Mouse (Mus musculus) embryonic facial prominence, embryonic 14.5 days (tissue): ENCODE data around the gene Tmub1. TPM values are rescaled to one million over a fixed set of nuclear protein-coding genes. Genes with fewer than 3 reads are reported as not detected.

Source experiments
- ATAC-seq: fragments of 200-750 bp; cut with Nextera tagmentation; 2 replicates; pipeline ENCODE4 v1.8.0; 2017; ENCODE audit warnings: low read depth, moderate number of reproducible peaks, moderate TSS enrichment
- DNase-seq: peaks from one replicate; pipeline ENCODE4 v3.0.0-alpha.2; 2015; ENCODE audit warnings: low spot score
- H3K27ac ChIP-seq: fragments of 300-500 bp; sonication (generic); replicated peaks from 2 replicates; pipeline ENCODE4 v1.5.1; 2014; ENCODE audit warnings: low read depth, mild to moderate bottlenecking, low read length, moderate library complexity
- H3K27me3 ChIP-seq: fragments of 300-500 bp; sonication (generic); replicated peaks from 2 replicates; pipeline ENCODE4 v1.6.1; 2014; ENCODE audit warnings: low read length; ENCODE audit not compliant: control insufficient read depth, insufficient read depth
- H3K36me3 ChIP-seq: fragments of 300-500 bp; sonication (generic); 2 replicates; pipeline ENCODE4 v1.6.1; 2014; ENCODE audit warnings: low read length, mixed read lengths; ENCODE audit not compliant: control insufficient read depth, insufficient read depth
- H3K4me1 ChIP-seq: fragments of 300-500 bp; sonication (generic); 2 replicates; pipeline ENCODE4 v1.6.1; 2014; ENCODE audit warnings: antibody characterized with exemption, low read length; ENCODE audit not compliant: control insufficient read depth, insufficient read depth
- H3K4me2 ChIP-seq: fragments of 300-500 bp; sonication (generic); 2 replicates; pipeline ENCODE4 v1.6.1; 2014; ENCODE audit warnings: low read depth, mild to moderate bottlenecking, low read length, moderate library complexity, mixed read lengths
- H3K4me3 ChIP-seq: fragments of 300-500 bp; sonication (generic); 2 replicates; pipeline ENCODE4 v1.5.1; 2014; ENCODE audit warnings: low read depth, mild to moderate bottlenecking, low read length
- H3K9ac ChIP-seq: fragments of 300-500 bp; sonication (generic); 2 replicates; pipeline ENCODE4 v1.6.1; 2014; ENCODE audit warnings: low read depth, mild to moderate bottlenecking, low read length, moderate library complexity, mixed read lengths
- H3K9me3 ChIP-seq: fragments of 300-500 bp; sonication (generic); 2 replicates; pipeline ENCODE4 v1.6.1; 2016; ENCODE audit warnings: low read length; ENCODE audit not compliant: control insufficient read depth
- WGBS: fragments of 180-500 bp; shearing (Covaris S2); extraction: QIAGEN DNeasy Blood & Tissue Kit; methylation state at CpG from one replicate; pipeline ENCODE4 v1.1.7; 2014; 5-methylcytosine and 5-hydroxymethylcytosine counted together
- polyA plus RNA-seq: library from polyadenylated mRNA; unstranded; fragments of >200 nt; fragmentation: Nextera tagmentation; extraction: Ambion mirVana; gene quantifications from 2 replicates; pipeline ENCODE4 v1.2.1, GENCODE M21; 2014

Gene Tmub1
- polyA plus RNA-seq, 1 experiment from 2014 or later, result 16.5 TPM

DNA sequence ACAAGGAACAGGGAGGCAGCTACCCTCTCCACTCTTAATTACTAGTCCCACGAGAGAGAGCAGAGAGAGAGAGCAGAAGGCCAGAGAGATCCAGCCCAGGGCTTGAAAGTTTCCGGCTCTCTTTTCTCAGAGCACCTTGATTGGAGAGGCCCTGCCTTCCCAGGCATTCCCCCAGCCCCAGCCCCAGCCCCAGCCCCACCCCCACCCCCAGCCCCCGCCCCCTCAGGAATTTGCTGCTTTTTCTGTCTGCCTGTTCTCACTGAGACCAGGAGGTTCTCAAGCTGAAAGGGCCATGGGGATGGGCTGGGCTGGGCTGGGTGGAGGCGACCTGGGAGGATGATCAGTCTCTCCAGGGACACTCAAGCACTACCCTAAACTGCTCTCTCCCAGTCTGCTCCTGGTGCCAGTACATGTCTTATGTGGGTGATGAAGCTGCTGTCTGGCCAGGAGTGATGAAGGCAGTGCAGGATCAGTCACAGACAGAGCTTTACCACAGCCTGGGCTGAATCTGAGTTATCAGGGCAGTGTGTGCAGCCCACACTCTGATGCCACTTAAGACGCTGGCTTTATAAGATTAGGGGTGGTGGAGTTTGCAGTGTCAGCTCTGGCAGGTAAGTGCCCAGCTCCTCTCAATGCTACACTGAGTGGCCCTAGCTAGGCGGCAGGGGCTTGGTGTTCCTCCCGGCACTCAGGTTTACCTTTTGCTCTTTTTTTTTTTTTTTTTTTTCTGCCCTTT, 25.4 kb upstream of the Tmub1 start:
- Histone ChIP-seq H3K9ac (no peak overlapping the region), H3K4me1 (peaks cover 25% of the 10 kb centered on the region), H3K4me3 (no peak overlapping the region; the same call in 1 of the 2 replicates), H3K4me2 (peak overlapping the region; percentile 72), H3K9me3 (no peaks in the 10 kb centered on the region), H3K27me3 (peaks cover 17% of the 10 kb centered on the region), H3K27ac (peak overlapping the region; percentile 61; the same call in 1 of the 2 replicates), H3K36me3 (peaks cover 19% of the 10 kb centered on the region)
- ATAC-seq, result peak; percentile 10; the same call in 1 of the 2 replicates
- 23% methylated on average over 6 of the region's 7 CpGs for WGBS
- peak; percentile 70 for DNase-seq

DNA sequence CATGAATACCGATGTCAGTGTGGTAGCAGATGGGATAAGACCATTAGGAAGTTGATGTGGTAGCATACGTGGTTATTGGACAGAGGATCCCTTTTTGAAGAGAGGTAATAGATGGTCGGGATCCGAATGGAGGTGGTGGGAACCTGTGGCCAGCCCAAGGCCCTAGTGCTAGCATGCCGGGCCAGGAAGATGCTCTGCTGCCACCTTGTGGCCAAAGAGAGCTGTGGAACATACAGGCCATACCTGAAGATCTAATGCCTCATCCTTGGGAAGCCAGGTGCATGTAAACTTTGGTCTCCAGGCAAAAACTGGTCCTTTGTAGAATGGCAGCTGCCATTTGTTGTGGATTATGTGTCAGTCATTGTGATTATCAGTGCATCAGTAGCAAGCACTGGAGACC, 22.9 kb upstream of the Tmub1 start:
- no peaks in the 10 kb centered on the region for H3K9me3 ChIP-seq
- H3K4me3 ChIP-seq, result no peak overlapping the region
- no peak overlapping the region for H3K9ac ChIP-seq
- H3K36me3 ChIP-seq, result 0 out of 2 replicates have a peak, but pooled peaks cover 5% of the 10 kb centered on the region
- no peak overlapping the region for H3K4me2 ChIP-seq
- H3K27me3 ChIP-seq, result peaks cover 17% of the 10 kb centered on the region
- peak; percentile 53; the same call in 1 of the 2 replicates for ATAC-seq
- DNase-seq, result peak; percentile 86
- peaks cover 25% of the 10 kb centered on the region for H3K4me1 ChIP-seq
- WGBS, result 10% methylated on average over 5 of the region's 5 CpGs
- H3K27ac ChIP-seq, result no peak overlapping the region

DNA sequence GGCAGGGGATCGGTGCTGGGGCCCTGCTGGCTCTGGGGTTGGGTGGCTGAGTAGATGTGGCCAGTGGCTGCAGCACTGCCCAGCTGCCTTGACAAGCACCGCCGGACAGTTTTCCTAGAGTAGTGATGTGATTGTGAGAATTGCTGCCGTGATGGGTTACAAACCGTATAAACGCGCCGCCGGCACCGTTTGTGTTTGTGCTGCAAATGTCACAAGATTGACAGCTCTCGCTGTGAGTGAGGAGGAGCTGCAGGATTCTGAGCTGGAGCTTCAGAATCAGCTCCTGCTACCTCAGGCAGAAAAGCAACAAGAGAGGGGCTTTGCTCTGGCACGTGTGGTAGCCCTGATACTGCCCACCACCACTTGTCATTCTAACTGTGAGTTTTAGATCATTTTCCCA, 19.1 kb upstream of the Tmub1 start:
- ATAC-seq (no peak), DNase-seq (no peak)
- Histone ChIP-seq H3K4me2 (no peak overlapping the region), H3K27ac (no peak overlapping the region), H3K27me3 (no peaks in the 10 kb centered on the region), H3K4me3 (no peak overlapping the region), H3K4me1 (no peaks in the 10 kb centered on the region), H3K9me3 (no peaks in the 10 kb centered on the region), H3K9ac (no peak overlapping the region), H3K36me3 (peaks cover 2% of the 10 kb centered on the region; the same call in 1 of the 2 replicates)
- 52% methylated on average over 12 of the region's 12 CpGs for WGBS

DNA sequence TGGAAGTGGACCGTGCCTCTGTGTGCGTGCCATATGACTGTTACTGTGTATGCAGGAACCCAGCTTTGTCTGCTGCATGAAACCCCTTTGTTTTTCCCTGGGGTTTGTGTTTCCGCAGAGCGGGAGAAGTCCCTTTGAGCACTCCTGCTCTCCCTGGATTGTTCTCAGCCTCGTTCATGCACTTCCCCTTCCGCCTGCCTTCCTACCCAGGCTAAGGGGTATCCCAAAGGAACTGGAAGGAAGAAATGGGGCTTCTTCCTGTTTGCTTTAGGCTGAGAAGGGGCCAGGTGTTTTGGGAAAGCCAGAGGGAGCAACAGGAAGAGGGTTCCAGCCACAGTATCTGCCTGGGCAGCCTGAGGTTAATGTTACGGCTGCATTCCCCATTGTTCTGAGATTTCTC, 8.0 kb upstream of the Tmub1 start:
- H3K27ac ChIP-seq, result no peak overlapping the region
- H3K9ac ChIP-seq, result no peak overlapping the region

DNA sequence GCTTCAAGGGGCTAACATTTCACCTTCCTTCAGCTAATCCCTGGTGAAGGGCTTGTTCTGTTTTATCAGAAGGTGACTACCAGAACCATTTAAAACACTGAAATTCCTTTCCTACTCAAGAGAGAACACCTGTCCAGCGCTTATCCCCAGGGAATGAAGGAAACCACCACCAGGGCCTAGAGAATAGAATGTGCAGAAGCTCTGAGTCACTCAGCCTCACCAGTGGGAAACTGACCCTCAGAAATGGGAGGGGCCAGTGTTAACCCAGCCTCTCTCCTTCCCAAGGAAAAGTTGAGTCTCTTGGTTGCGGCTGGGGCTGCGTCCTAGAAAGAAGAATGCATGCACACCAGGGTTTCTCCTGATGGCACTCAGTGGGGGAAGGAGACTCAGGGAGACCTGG, 7.4 kb upstream of the Tmub1 start:
- 58% methylated on average over 3 of the region's 3 CpGs for WGBS
- Histone ChIP-seq H3K9me3 (no peaks in the 10 kb centered on the region), H3K27me3 (no peaks in the 10 kb centered on the region), H3K36me3 (peaks cover 6% of the 10 kb centered on the region; the same call in 1 of the 2 replicates), H3K9ac (no peak overlapping the region), H3K4me3 (no peak overlapping the region), H3K4me2 (peak overlapping the region; percentile 95; the same call in 1 of the 2 replicates), H3K27ac (no peak overlapping the region), H3K4me1 (peaks cover 22% of the 10 kb centered on the region)
- DNase-seq (no peak), ATAC-seq (no peak)

More for the DNA sequence above, 8.0 kb upstream of the Tmub1 start:
- Histone ChIP-seq H3K4me2 (peak overlapping the region; percentile 10; the same call in 1 of the 2 replicates), H3K4me3 (no peak overlapping the region), H3K9me3 (no peaks in the 10 kb centered on the region), H3K4me1 (peaks cover 22% of the 10 kb centered on the region), H3K36me3 (peaks cover 11% of the 10 kb centered on the region; the same call in 1 of the 2 replicates), H3K27me3 (no peaks in the 10 kb centered on the region)
- DNase-seq, result no peak
- WGBS, result 56% methylated on average over 7 of the region's 7 CpGs
- no peak for ATAC-seq

DNA sequence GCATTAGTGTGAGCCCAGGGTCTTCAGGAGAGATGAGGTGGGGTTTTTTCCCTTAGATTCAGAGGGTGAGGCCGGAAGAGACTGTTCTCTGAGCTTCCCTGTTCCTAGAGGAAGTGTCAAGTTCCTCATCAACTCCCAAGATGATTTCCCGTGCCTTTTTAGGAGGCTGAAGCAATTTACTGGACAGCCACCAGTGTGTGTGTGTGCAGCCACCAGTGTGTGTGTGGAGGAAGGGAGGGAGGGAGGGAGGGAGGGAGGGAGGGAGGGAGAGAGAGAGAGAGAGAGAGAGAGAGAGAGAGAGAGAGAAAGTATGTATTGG, 6.3 kb upstream of the Tmub1 start:
- H3K27me3 ChIP-seq, result no peaks in the 10 kb centered on the region
- H3K36me3 ChIP-seq, result peaks cover 6% of the 10 kb centered on the region; the same call in 1 of the 2 replicates
- no peak overlapping the region for H3K27ac ChIP-seq
- DNase-seq (no peak), ATAC-seq (no peak)
- no peaks in the 10 kb centered on the region for H3K9me3 ChIP-seq
- H3K9ac ChIP-seq, result peak overlapping the region; percentile 90
- WGBS, result 26% methylated on average over 2 of the region's 2 CpGs
- H3K4me2 ChIP-seq, result peak overlapping the region; percentile 95
- H3K4me3 ChIP-seq, result peak overlapping the region; percentile 76
- peaks cover 22% of the 10 kb centered on the region for H3K4me1 ChIP-seq

DNA sequence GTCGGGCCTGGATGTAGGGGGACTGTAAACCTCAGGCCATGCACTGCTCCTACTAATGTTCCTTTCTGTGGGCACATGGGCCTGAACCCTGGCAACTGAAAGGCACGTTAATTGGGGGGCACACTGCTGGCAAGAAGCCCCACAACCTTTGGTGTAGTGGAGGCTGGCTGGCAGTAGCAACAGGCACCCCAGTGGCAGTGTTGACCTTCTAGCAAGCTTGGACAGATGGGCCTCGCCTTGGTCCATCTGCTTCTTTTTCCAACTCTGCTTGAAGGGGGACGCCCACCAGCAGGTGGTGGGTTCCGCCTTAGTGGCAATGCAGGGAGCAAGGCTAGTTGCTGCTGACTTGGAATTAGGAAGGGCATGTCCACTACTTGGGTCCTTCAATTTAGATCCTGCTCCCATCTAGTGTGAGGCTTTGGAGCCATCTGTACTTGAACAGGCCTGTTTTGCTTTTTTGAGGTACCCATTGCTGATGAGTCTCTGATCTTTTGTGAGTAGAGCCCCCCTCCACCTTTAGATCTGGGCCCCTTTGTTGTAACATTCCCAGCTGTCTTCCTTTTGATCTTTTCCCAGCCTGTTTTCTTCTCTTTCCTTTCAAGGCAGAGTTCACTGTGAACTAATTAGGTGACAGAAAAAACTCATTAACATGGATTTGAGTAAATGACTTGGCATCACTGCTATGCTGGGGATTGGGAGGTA, 5.8 kb upstream of the Tmub1 start:
- Histone ChIP-seq H3K27ac (peak overlapping the region; percentile 91; the same call in 1 of the 2 replicates), H3K36me3 (peaks cover 6% of the 10 kb centered on the region; the same call in 1 of the 2 replicates), H3K4me1 (peaks cover 22% of the 10 kb centered on the region), H3K4me2 (peak overlapping the region; percentile 95), H3K27me3 (no peaks in the 10 kb centered on the region), H3K9me3 (no peaks in the 10 kb centered on the region), H3K9ac (peak overlapping the region; percentile 90), H3K4me3 (peak overlapping the region; percentile 76)
- no peak for ATAC-seq
- DNase-seq, result peak; percentile 39
- 9% methylated on average over 3 of the region's 5 CpGs for WGBS

DNA sequence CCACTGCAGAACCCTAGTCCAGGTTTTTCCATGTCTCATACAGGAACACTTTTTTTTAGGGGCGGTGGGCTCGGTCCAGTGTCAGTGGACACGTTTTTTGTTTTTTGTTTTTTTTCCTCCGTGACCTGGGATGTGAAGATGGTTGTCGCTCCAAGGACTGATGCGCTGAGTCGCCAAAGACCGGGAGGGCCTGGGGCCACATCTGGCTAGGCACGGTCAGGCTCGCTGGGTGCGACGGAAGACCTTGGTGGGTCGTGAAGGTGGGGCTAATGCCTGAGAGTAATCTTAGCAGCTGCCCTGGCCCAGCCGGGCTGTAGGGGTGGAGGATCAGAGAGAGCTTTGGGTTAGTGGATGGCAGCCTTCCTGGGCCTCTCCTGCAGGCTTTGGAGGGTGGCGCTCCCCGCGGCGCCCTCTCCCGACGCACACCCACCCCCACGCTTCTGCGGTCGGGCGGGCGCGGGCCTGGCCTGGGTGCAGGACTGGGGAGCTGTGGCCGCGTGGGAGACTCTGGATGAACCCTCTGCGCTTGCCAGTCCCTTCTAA, 5.1 kb upstream of the Tmub1 start:
- 0% methylated on average over 14 of the region's 29 CpGs for WGBS
- Histone ChIP-seq H3K4me1 (peaks cover 22% of the 10 kb centered on the region), H3K27me3 (no peaks in the 10 kb centered on the region)

More for the DNA sequence above, 5.1 kb upstream of the Tmub1 start:
- Histone ChIP-seq H3K36me3 (0 out of 2 replicates have a peak, but pooled peaks cover under 1% of the 10 kb centered on the region), H3K9ac (peak overlapping the region; percentile 90), H3K4me3 (peak overlapping the region; percentile 76), H3K4me2 (peak overlapping the region; percentile 95), H3K27ac (peak overlapping the region; percentile 91), H3K9me3 (no peaks in the 10 kb centered on the region)
- ATAC-seq (no peak), DNase-seq (peak; percentile 41)
